Mouse (Mus musculus) lung, postnatal 0 days (tissue): ENCODE results near the gene Dot1l.

Experiments
- CTCF ChIP-seq: IDR thresholded peaks from 2 replicates; pipeline ENCODE4 v1.5.1; 2016; ENCODE audit warnings: antibody characterized with exemption, mild to moderate bottlenecking
- EP300 ChIP-seq: IDR thresholded peaks from 2 replicates; pipeline ENCODE4 v1.6.1; 2016; ENCODE audit warnings: antibody characterized with exemption, mild to moderate bottlenecking, control low read depth

GRCm38 (mm10) chr10:80773816-80774215, 18.8 kb downstream of the Dot1l start:
- TF ChIP-seq CTCF (no peak), EP300 (no peak)
